Mouse (Mus musculus) bone marrow, adult 2 months (tissue): Measurements from ENCODE around the gene Tenm3.

Experiments
- CTCF ChIP-seq: fragments of 200-500 bp; IDR thresholded peaks from 2 replicates; pipeline ENCODE4 v1.5.1; 2011; ENCODE audit warnings: low read length, control low read depth; ENCODE audit not compliant: control insufficient read depth, insufficient read depth
- POLR2A ChIP-seq: fragments of 200-500 bp; IDR thresholded peaks from 2 replicates; pipeline ENCODE4 v1.6.1; 2011; ENCODE audit warnings: low read depth, mild to moderate bottlenecking, control low read depth, low read length, borderline replicate concordance; ENCODE audit not compliant: control insufficient read depth

DNA sequence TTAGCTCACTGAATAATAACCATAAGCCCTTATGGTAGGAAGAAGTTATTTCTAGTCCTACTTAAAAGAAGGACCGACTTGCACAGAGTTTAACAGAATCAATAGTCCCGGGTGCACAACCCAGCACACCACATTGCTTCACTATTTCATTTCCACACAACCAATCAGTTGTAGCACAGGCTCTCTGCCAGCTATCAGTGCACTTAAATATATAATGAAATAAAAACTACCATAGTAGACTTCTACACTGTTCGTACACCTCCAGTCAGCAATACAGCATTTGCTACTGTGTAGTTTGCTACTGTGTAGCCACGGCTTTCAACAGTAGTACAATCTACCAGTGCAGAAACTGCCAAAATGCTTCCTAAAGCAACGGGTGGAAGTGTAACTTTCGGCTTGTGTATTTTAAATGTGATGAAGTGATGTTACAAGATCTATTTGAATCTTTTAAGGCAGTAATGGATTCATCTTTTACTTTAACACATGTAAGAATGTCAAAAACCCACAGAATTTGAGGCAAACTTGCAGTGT lies 353.1 kb downstream of the Tenm3 start:
- TF ChIP-seq POLR2A: no peak
- no peak for TF ChIP-seq CTCF
